Mouse (Mus musculus) spleen, adult 2 months (tissue): Measurements from ENCODE around the gene Rnf103. TPM values are rescaled to one million over a fixed set of nuclear protein-coding genes. Genes with fewer than 3 reads are reported as not detected.
"Not testable (repeated sequence)": the region's sequence is repeated elsewhere in the genome, so short reads cannot be mapped to it uniquely, and the experiment has no call there.

ENCODE experiments used
- DNase-seq, 2 experiments: peaks; one replicate each; pipeline versions ENCODE4 v3.0.0 to v3.0.0-alpha.2; 2012 to 2021; ENCODE audit warnings: low spot score in 2 of 2, low read depth in 1 of 2
- H3K27ac ChIP-seq: fragments of 200-500 bp; 2 replicates; pipeline ENCODE4 v1.5.1; 2012; ENCODE audit warnings: low read length, inconsistent platforms; ENCODE audit not compliant: insufficient read depth
- H3K27me3 ChIP-seq: fragments of 200-500 bp; 2 replicates; pipeline ENCODE4 v1.6.1; 2012; ENCODE audit warnings: mild to moderate bottlenecking, moderate library complexity, low read length, inconsistent platforms; ENCODE audit not compliant: control insufficient read depth, insufficient read depth
- H3K36me3 ChIP-seq: fragments of 200-500 bp; 2 replicates; pipeline ENCODE4 v1.6.1; 2012; ENCODE audit warnings: mild to moderate bottlenecking, low read length, inconsistent platforms; ENCODE audit not compliant: control insufficient read depth, insufficient read depth
- H3K4me1 ChIP-seq: fragments of 200-500 bp; 2 replicates; pipeline ENCODE4 v1.6.1; 2011; ENCODE audit warnings: inconsistent platforms; ENCODE audit not compliant: control insufficient read depth, insufficient read depth, insufficient read length
- H3K4me3 ChIP-seq: fragments of 200-500 bp; 2 replicates; pipeline ENCODE4 v1.5.1; 2011; ENCODE audit warnings: mild to moderate bottlenecking, inconsistent platforms; ENCODE audit not compliant: insufficient read depth, insufficient read length; ENCODE audit errors: extremely low read depth
- CTCF ChIP-seq: fragments of 200-500 bp; IDR thresholded peaks from 2 replicates; pipeline ENCODE4 v1.5.1; 2011; ENCODE audit warnings: mild to moderate bottlenecking, inconsistent platforms; ENCODE audit not compliant: insufficient read depth, insufficient read length, insufficient replicate concordance; ENCODE audit errors: extremely low read depth
- POLR2A ChIP-seq: fragments of 200-500 bp; IDR thresholded peaks from 2 replicates; pipeline ENCODE4 v1.6.1; 2011; ENCODE audit warnings: low read depth, low read length, inconsistent platforms
- WGBS: fragments of 180-500 bp; shearing (Covaris S2); methylation state at CpG from one replicate; pipeline ENCODE4 v1.1.7; 2018; 5-methylcytosine and 5-hydroxymethylcytosine counted together
- polyA plus RNA-seq: library from polyadenylated mRNA; depleted of rRNA; stranded (reverse); fragments of >200 nt; gene quantifications from 2 replicates; pipeline ENCODE4 v1.2.3, GENCODE M21; 2012

Gene Rnf103
- polyA plus RNA-seq, 1 experiment: 7.3 TPM

GRCm38 (mm10) chr6:71465146-71465545 is 28.5 kb upstream of the Rnf103 start:
- TF ChIP-seq CTCF (no peak), POLR2A (no peak)

GRCm38 (mm10) chr6:71467766-71468165 is 25.9 kb upstream of the Rnf103 start:
- H3K4me3 ChIP-seq: no peak overlapping the region
- no peak for DNase-seq
- no peak overlapping the region for H3K27ac ChIP-seq
- TF ChIP-seq CTCF: no peak
- no peak for TF ChIP-seq POLR2A
- 93% methylated on average over 4 of the region's 4 CpGs for WGBS
- no peaks in the 10 kb centered on the region for H3K27me3 ChIP-seq
- H3K4me1 ChIP-seq: no peaks in the 10 kb centered on the region
- H3K36me3 ChIP-seq: no peaks in the 10 kb centered on the region

More at GRCm38 (mm10) chr6:71465146-71465545, 28.5 kb upstream of the Rnf103 start:
- no peak for DNase-seq
- Histone ChIP-seq H3K27ac (no peak overlapping the region), H3K36me3 (no peaks in the 10 kb centered on the region), H3K4me1 (no peaks in the 10 kb centered on the region), H3K4me3 (no peak overlapping the region), H3K27me3 (no peaks in the 10 kb centered on the region)
- 90% methylated on average over 3 of the region's 3 CpGs for WGBS

GRCm38 (mm10) chr6:71469291-71469690 is 24.4 kb upstream of the Rnf103 start:
- H3K36me3 ChIP-seq: no peaks in the 10 kb centered on the region
- WGBS: 76% methylated on average over 3 of the region's 3 CpGs
- no peak for DNase-seq
- no peaks in the 10 kb centered on the region for H3K4me1 ChIP-seq
- H3K27me3 ChIP-seq: no peaks in the 10 kb centered on the region
- TF ChIP-seq POLR2A (no peak), CTCF (no peak)
- H3K4me3 ChIP-seq: no peak overlapping the region
- no peak overlapping the region for H3K27ac ChIP-seq

GRCm38 (mm10) chr6:71471830-71472520 is 21.7 kb upstream of the Rnf103 start:
- Histone ChIP-seq H3K4me1 (no peaks in the 10 kb centered on the region), H3K4me3 (no peak overlapping the region), H3K27ac (no peak overlapping the region), H3K27me3 (no peaks in the 10 kb centered on the region), H3K36me3 (no peaks in the 10 kb centered on the region)
- TF ChIP-seq CTCF (no peak), POLR2A (no peak)
- no peak for DNase-seq
- WGBS: 83% methylated on average over 4 of the region's 4 CpGs

- WGBS: 45% methylated on average over 1 of the region's 1 CpGs
- no peak overlapping the region for H3K27ac ChIP-seq
- H3K4me1 ChIP-seq: no peaks in the 10 kb centered on the region
- TF ChIP-seq CTCF (no peak), POLR2A (no peak)
- no peak for DNase-seq
- H3K27me3 ChIP-seq: no peaks in the 10 kb centered on the region
- H3K4me3 ChIP-seq: no peak overlapping the region
- H3K36me3 ChIP-seq: no peaks in the 10 kb centered on the region
Measured at GRCm38 (mm10) chr6:71472786-71473185, 20.9 kb upstream of the Rnf103 start.

- TF ChIP-seq POLR2A: no peak
- no peak for TF ChIP-seq CTCF
- no peak for DNase-seq
- no peaks in the 10 kb centered on the region for H3K4me1 ChIP-seq
- H3K4me3 ChIP-seq: no peak overlapping the region
- no peaks in the 10 kb centered on the region for H3K27me3 ChIP-seq
- H3K36me3 ChIP-seq: no peaks in the 10 kb centered on the region
- no peak overlapping the region for H3K27ac ChIP-seq
- 95% methylated on average over 3 of the region's 3 CpGs for WGBS
Measured at GRCm38 (mm10) chr6:71475604-71476003, 18.1 kb upstream of the Rnf103 start.

- no peaks in the 10 kb centered on the region for H3K36me3 ChIP-seq
- H3K27ac ChIP-seq: no peak overlapping the region
- H3K27me3 ChIP-seq: no peaks in the 10 kb centered on the region
- no peaks in the 10 kb centered on the region for H3K4me1 ChIP-seq
- H3K4me3 ChIP-seq: no peak overlapping the region
- no peak for DNase-seq
- TF ChIP-seq CTCF: no peak
- no peak for TF ChIP-seq POLR2A
- WGBS: 71% methylated on average over 5 of the region's 5 CpGs
Measured at GRCm38 (mm10) chr6:71476783-71477182, 16.9 kb upstream of the Rnf103 start.

- DNase-seq, H3K27ac ChIP-seq, H3K36me3 ChIP-seq, H3K4me3 ChIP-seq, H3K4me1 ChIP-seq, H3K27me3 ChIP-seq: not testable (repeated sequence)
- 93% methylated on average over 10 of the region's 10 CpGs for WGBS
Measured at GRCm38 (mm10) chr6:71478816-71479568, 14.7 kb upstream of the Rnf103 start.

GRCm38 (mm10) chr6:71479588-71479987 is 14.1 kb upstream of the Rnf103 start:
- not testable (repeated sequence) for H3K36me3 ChIP-seq, H3K27ac ChIP-seq, H3K4me1 ChIP-seq, H3K27me3 ChIP-seq, DNase-seq, H3K4me3 ChIP-seq
- 95% methylated on average over 2 of the region's 2 CpGs for WGBS
